Mouse (Mus musculus) hindbrain, embryonic 13.5 days (tissue): ENCODE data around the gene Nsmce1. TPM values are rescaled to one million over a fixed set of nuclear protein-coding genes. Genes with fewer than 3 reads are reported as not detected.

Source experiments
- ATAC-seq: fragments of 200-750 bp; cut with Nextera tagmentation; 2 replicates; pipeline ENCODE4 v1.8.0; 2017; ENCODE audit warnings: moderate TSS enrichment; ENCODE audit not compliant: low FRiP score
- H3K27ac ChIP-seq: fragments of 300-500 bp; sonication (generic); 2 replicates; pipeline ENCODE4 v1.5.1; 2015; ENCODE audit warnings: inconsistent platforms, mild to moderate bottlenecking, moderate library complexity
- H3K27me3 ChIP-seq: fragments of 300-500 bp; sonication (generic); 2 replicates; pipeline ENCODE4 v1.6.1; 2015; ENCODE audit warnings: mild to moderate bottlenecking, inconsistent platforms
- H3K36me3 ChIP-seq: fragments of 300-500 bp; sonication (generic); 2 replicates; pipeline ENCODE4 v1.6.1; 2015; ENCODE audit warnings: mild to moderate bottlenecking, inconsistent platforms
- H3K4me1 ChIP-seq: fragments of 300-500 bp; sonication (generic); replicated peaks from 2 replicates; pipeline ENCODE4 v1.6.1; 2015; ENCODE audit warnings: inconsistent platforms
- H3K4me2 ChIP-seq: fragments of 300-500 bp; sonication (generic); 2 replicates; pipeline ENCODE4 v1.6.1; 2015; ENCODE audit warnings: inconsistent platforms, mild to moderate bottlenecking, moderate library complexity
- H3K4me3 ChIP-seq: fragments of 300-500 bp; sonication (generic); 2 replicates; pipeline ENCODE4 v1.5.1; 2015; ENCODE audit warnings: mild to moderate bottlenecking, inconsistent platforms
- H3K9ac ChIP-seq: fragments of 300-500 bp; sonication (generic); 2 replicates; pipeline ENCODE4 v1.6.1; 2015; ENCODE audit warnings: mild to moderate bottlenecking, inconsistent platforms
- H3K9me3 ChIP-seq: fragments of 300-500 bp; sonication (generic); 2 replicates; pipeline ENCODE4 v1.6.1; 2016; ENCODE audit warnings: inconsistent platforms
- WGBS: fragments of 180-500 bp; shearing (Covaris S2); methylation state at CpG from one replicate; pipeline ENCODE4 v1.1.7; 2015; 5-methylcytosine and 5-hydroxymethylcytosine counted together
- polyA plus RNA-seq: library from polyadenylated mRNA; unstranded; fragments of >200 nt; fragmentation: Nextera tagmentation; extraction: Ambion mirVana; gene quantifications from 2 replicates; pipeline ENCODE4 v1.2.1, GENCODE M21; 2015

The Nsmce1 gene
- 104 TPM in 2 replicates for polyA plus RNA-seq

- H3K27ac ChIP-seq: peak within 1 kb of the TSS; percentile 92
- WGBS: under 1% methylated on average over 56 of the region's 56 CpGs
- peak within 1 kb of the TSS; percentile 72 for H3K4me2 ChIP-seq
- peaks cover 4% of the 10 kb centered on the region for H3K36me3 ChIP-seq
- peak within 1 kb of the TSS; percentile 81 for H3K9ac ChIP-seq
- peaks cover 31% of the 10 kb centered on the region for H3K4me1 ChIP-seq
- no peaks in the 10 kb centered on the region for H3K27me3 ChIP-seq
- peak within 1 kb of the TSS; percentile 61 for H3K4me3 ChIP-seq
- no peaks in the 10 kb centered on the region for H3K9me3 ChIP-seq
- ATAC-seq: peak; percentile 99
Measured at GRCm38 (mm10) chr7:125490947-125491735, at the start of gene Nsmce1. Gene Nsmce1 (minus strand): TSS chr7:125491596.

GRCm38 (mm10) chr7:125541026-125541425, 49.6 kb upstream of the Nsmce1 start:
- Histone ChIP-seq H3K36me3 (no peaks in the 10 kb centered on the region), H3K4me2 (no peak overlapping the region), H3K4me1 (peaks cover 4% of the 10 kb centered on the region; the same call in 1 of the 2 replicates), H3K4me3 (no peak overlapping the region), H3K27ac (no peak overlapping the region), H3K27me3 (no peaks in the 10 kb centered on the region), H3K9me3 (no peaks in the 10 kb centered on the region), H3K9ac (no peak overlapping the region)
- no peak for ATAC-seq
- WGBS: 79% methylated on average over 1 of the region's 1 CpGs

GRCm38 (mm10) chr7:125539351-125539750, 48.0 kb upstream of the Nsmce1 start:
- no peak overlapping the region for H3K4me2 ChIP-seq
- no peak overlapping the region for H3K4me3 ChIP-seq
- peaks cover 3% of the 10 kb centered on the region; the same call in 1 of the 2 replicates for H3K9me3 ChIP-seq
- 97% methylated on average over 3 of the region's 3 CpGs for WGBS
- no peak overlapping the region for H3K9ac ChIP-seq
- H3K27me3 ChIP-seq: no peaks in the 10 kb centered on the region
- H3K36me3 ChIP-seq: no peaks in the 10 kb centered on the region
- no peak overlapping the region for H3K27ac ChIP-seq
- H3K4me1 ChIP-seq: peaks cover 4% of the 10 kb centered on the region; the same call in 1 of the 2 replicates
- ATAC-seq: no peak

- H3K9ac ChIP-seq: no peak overlapping the region
- no peaks in the 10 kb centered on the region for H3K4me1 ChIP-seq
- no peaks in the 10 kb centered on the region for H3K9me3 ChIP-seq
- H3K4me2 ChIP-seq: no peak overlapping the region
- WGBS: 94% methylated on average over 8 of the region's 9 CpGs
- no peak overlapping the region for H3K4me3 ChIP-seq
- H3K27ac ChIP-seq: no peak overlapping the region
- no peaks in the 10 kb centered on the region for H3K36me3 ChIP-seq
- no peak for ATAC-seq
- no peaks in the 10 kb centered on the region for H3K27me3 ChIP-seq
Measured at GRCm38 (mm10) chr7:125527901-125528580, 36.6 kb upstream of the Nsmce1 start.

- 89% methylated on average over 6 of the region's 6 CpGs for WGBS
- H3K4me2 ChIP-seq: no peak overlapping the region
- H3K27ac ChIP-seq: no peak overlapping the region
- ATAC-seq: no peak
- H3K4me3 ChIP-seq: no peak overlapping the region
- H3K27me3 ChIP-seq: no peaks in the 10 kb centered on the region
- no peaks in the 10 kb centered on the region for H3K36me3 ChIP-seq
- no peak overlapping the region for H3K9ac ChIP-seq
- H3K9me3 ChIP-seq: no peaks in the 10 kb centered on the region
- no peaks in the 10 kb centered on the region for H3K4me1 ChIP-seq
Measured at GRCm38 (mm10) chr7:125527186-125527585, 35.8 kb upstream of the Nsmce1 start.

GRCm38 (mm10) chr7:125523051-125523450, 31.7 kb upstream of the Nsmce1 start:
- Histone ChIP-seq H3K9me3 (no peaks in the 10 kb centered on the region), H3K36me3 (no peaks in the 10 kb centered on the region), H3K27me3 (no peaks in the 10 kb centered on the region), H3K4me3 (no peak overlapping the region), H3K4me2 (no peak overlapping the region), H3K4me1 (no peaks in the 10 kb centered on the region), H3K9ac (no peak overlapping the region), H3K27ac (no peak overlapping the region)
- 74% methylated on average over 3 of the region's 3 CpGs for WGBS
- no peak for ATAC-seq

GRCm38 (mm10) chr7:125519715-125520114, 28.3 kb upstream of the Nsmce1 start:
- WGBS: 81% methylated on average over 3 of the region's 3 CpGs
- no peaks in the 10 kb centered on the region for H3K9me3 ChIP-seq
- H3K4me2 ChIP-seq: no peak overlapping the region
- H3K9ac ChIP-seq: no peak overlapping the region
- no peaks in the 10 kb centered on the region for H3K36me3 ChIP-seq
- H3K4me3 ChIP-seq: no peak overlapping the region
- no peak overlapping the region for H3K27ac ChIP-seq
- H3K27me3 ChIP-seq: no peaks in the 10 kb centered on the region
- ATAC-seq: no peak
- H3K4me1 ChIP-seq: no peaks in the 10 kb centered on the region

- no peaks in the 10 kb centered on the region for H3K36me3 ChIP-seq
- no peak overlapping the region for H3K27ac ChIP-seq
- no peak overlapping the region for H3K4me3 ChIP-seq
- WGBS: 72% methylated on average over 6 of the region's 6 CpGs
- H3K4me2 ChIP-seq: no peak overlapping the region
- ATAC-seq: no peak
- H3K27me3 ChIP-seq: no peaks in the 10 kb centered on the region
- H3K9ac ChIP-seq: no peak overlapping the region
- H3K9me3 ChIP-seq: no peaks in the 10 kb centered on the region; the same call in 1 of the 2 replicates
- no peaks in the 10 kb centered on the region for H3K4me1 ChIP-seq
Measured at GRCm38 (mm10) chr7:125517470-125517869, 26.1 kb upstream of the Nsmce1 start.

- no peak for ATAC-seq
- H3K27me3 ChIP-seq: no peaks in the 10 kb centered on the region
- no peak overlapping the region for H3K9ac ChIP-seq
- no peak overlapping the region for H3K4me2 ChIP-seq
- H3K4me3 ChIP-seq: no peak overlapping the region
- H3K4me1 ChIP-seq: no peaks in the 10 kb centered on the region
- no peaks in the 10 kb centered on the region; the same call in 1 of the 2 replicates for H3K9me3 ChIP-seq
- 92% methylated on average over 8 of the region's 8 CpGs for WGBS
- no peak overlapping the region for H3K27ac ChIP-seq
- H3K36me3 ChIP-seq: no peaks in the 10 kb centered on the region
Measured at GRCm38 (mm10) chr7:125516723-125517122, 25.3 kb upstream of the Nsmce1 start.

- Histone ChIP-seq H3K4me3 (no peak overlapping the region), H3K27ac (no peak overlapping the region), H3K4me1 (no peaks in the 10 kb centered on the region), H3K4me2 (no peak overlapping the region), H3K9ac (no peak overlapping the region), H3K9me3 (no peaks in the 10 kb centered on the region; the same call in 1 of the 2 replicates), H3K36me3 (no peaks in the 10 kb centered on the region), H3K27me3 (no peaks in the 10 kb centered on the region)
- WGBS: 73% methylated on average over 5 of the region's 5 CpGs
- no peak for ATAC-seq
Measured at GRCm38 (mm10) chr7:125515081-125515853, 23.9 kb upstream of the Nsmce1 start.

GRCm38 (mm10) chr7:125511852-125512251, 20.5 kb upstream of the Nsmce1 start:
- H3K4me3 ChIP-seq: no peak overlapping the region
- no peaks in the 10 kb centered on the region for H3K4me1 ChIP-seq
- H3K9ac ChIP-seq: no peak overlapping the region
- no peak for ATAC-seq
- no peaks in the 10 kb centered on the region; the same call in 1 of the 2 replicates for H3K9me3 ChIP-seq
- no peaks in the 10 kb centered on the region for H3K36me3 ChIP-seq
- H3K27me3 ChIP-seq: no peaks in the 10 kb centered on the region
- H3K27ac ChIP-seq: no peak overlapping the region
- 83% methylated on average over 2 of the region's 2 CpGs for WGBS
- no peak overlapping the region for H3K4me2 ChIP-seq

GRCm38 (mm10) chr7:125511432-125511831, 20.0 kb upstream of the Nsmce1 start:
- H3K4me1 ChIP-seq: no peaks in the 10 kb centered on the region
- H3K27ac ChIP-seq: no peak overlapping the region
- no peak for ATAC-seq
- no peaks in the 10 kb centered on the region; the same call in 1 of the 2 replicates for H3K9me3 ChIP-seq
- 87% methylated on average over 5 of the region's 5 CpGs for WGBS
- no peak overlapping the region for H3K9ac ChIP-seq
- H3K36me3 ChIP-seq: no peaks in the 10 kb centered on the region
- H3K27me3 ChIP-seq: no peaks in the 10 kb centered on the region
- H3K4me3 ChIP-seq: no peak overlapping the region
- H3K4me2 ChIP-seq: no peak overlapping the region
